Mouse (Mus musculus): Measurements from ENCODE around the gene Olfr1278. TPM values are rescaled to one million over a fixed set of nuclear protein-coding genes. Genes with fewer than 3 reads are reported as not detected.
"Not testable (repeated sequence)": the region's sequence is repeated elsewhere in the genome, so short reads cannot be mapped to it uniquely, and the experiment has no call there.

The Olfr1278 gene
- polyA plus RNA-seq (2012; rRNA removed) = not detected in 2 replicates

DNA sequence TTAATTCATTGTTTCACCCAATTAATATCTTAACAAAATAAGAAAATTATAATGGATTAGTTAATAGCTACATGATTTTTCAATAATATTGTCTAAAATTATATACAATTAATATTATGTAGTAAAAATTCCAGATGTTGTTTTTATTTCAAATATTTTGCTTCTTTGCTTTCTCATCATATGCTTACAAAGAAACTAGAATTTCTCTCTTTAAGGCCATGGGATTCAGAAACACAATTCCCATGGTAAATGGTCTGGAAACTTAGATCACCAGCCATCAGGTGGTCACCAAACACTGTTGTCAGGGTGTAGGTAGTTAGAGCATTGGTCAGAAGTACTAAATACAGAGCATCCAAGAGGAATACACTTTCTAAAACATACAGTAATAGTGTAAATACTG is at the start of gene Olfr1278:
Gene Olfr1278 (plus strand): TSS at position 301 of the 400 bp plus-strand sequence.
- Histone ChIP-seq H3K4me1 (ENCODE audit: control insufficient read depth, insufficient read depth, low read length) (no peaks in the 10 kb centered on the region), H3K4me3 (ENCODE audit: control insufficient read depth, low read depth, low read length) (no peak within 1 kb of the TSS), H3K27me3 (ENCODE audit: control insufficient read depth, insufficient read depth, low read length) (no peaks in the 10 kb centered on the region), H3K27ac (ENCODE audit: control insufficient read depth, insufficient read depth, low read depth, low read length) (no peak within 1 kb of the TSS), H3K36me3 (ENCODE audit: control insufficient read depth, insufficient read depth, low read length) (no peaks in the 10 kb centered on the region)
- TF ChIP-seq POLR2A (IDR thresholded peaks at IDR 0.05; ENCODE audit: control insufficient read depth, low read depth, low read length) (no peak), CTCF (IDR thresholded peaks at IDR 0.05; ENCODE audit: control insufficient read depth, insufficient read depth, insufficient replicate concordance, low read depth, low read length) (no peak)

- H3K27ac ChIP-seq (ENCODE audit: control insufficient read depth, insufficient read depth, low read depth, low read length) = no peak within 1 kb of the TSS
- H3K4me1 ChIP-seq (ENCODE audit: control insufficient read depth, insufficient read depth, low read length) = no peaks in the 10 kb centered on the region
- H3K27me3 ChIP-seq (ENCODE audit: control insufficient read depth, insufficient read depth, low read length) = no peaks in the 10 kb centered on the region
- H3K36me3 ChIP-seq (ENCODE audit: control insufficient read depth, insufficient read depth, low read length) = no peaks in the 10 kb centered on the region
- no peak for TF ChIP-seq CTCF (IDR thresholded peaks at IDR 0.05; ENCODE audit: control insufficient read depth, insufficient read depth, insufficient replicate concordance, low read depth, low read length)
- TF ChIP-seq POLR2A (IDR thresholded peaks at IDR 0.05; ENCODE audit: control insufficient read depth, low read depth, low read length) = no peak
- H3K4me3 ChIP-seq (ENCODE audit: control insufficient read depth, low read depth, low read length) = no peak within 1 kb of the TSS
Observed at GRCm38 (mm10) chr2:111254216-111254615, 35.7 kb upstream of the Olfr1278 start, which contains the start of gene Olfr1276. Gene Olfr1276, plus strand, starts transcription at chr2:111254516.

GRCm38 (mm10) chr2:111274006-111274405 is 15.9 kb upstream of the Olfr1278 start, which contains the start of gene Olfr1277:
Gene Olfr1277, minus strand, starts transcription at chr2:111274106.
- Histone ChIP-seq H3K36me3 (ENCODE audit: control insufficient read depth, insufficient read depth, low read length) (no peaks in the 10 kb centered on the region), H3K4me3 (ENCODE audit: control insufficient read depth, low read depth, low read length) (no peak within 1 kb of the TSS), H3K4me1 (ENCODE audit: control insufficient read depth, insufficient read depth, low read length) (no peaks in the 10 kb centered on the region), H3K27me3 (ENCODE audit: control insufficient read depth, insufficient read depth, low read length) (no peaks in the 10 kb centered on the region), H3K27ac (ENCODE audit: control insufficient read depth, insufficient read depth, low read depth, low read length) (no peak within 1 kb of the TSS)
- TF ChIP-seq CTCF (IDR thresholded peaks at IDR 0.05; ENCODE audit: control insufficient read depth, insufficient read depth, insufficient replicate concordance, low read depth, low read length) (no peak), POLR2A (IDR thresholded peaks at IDR 0.05; ENCODE audit: control insufficient read depth, low read depth, low read length) (no peak)

DNA sequence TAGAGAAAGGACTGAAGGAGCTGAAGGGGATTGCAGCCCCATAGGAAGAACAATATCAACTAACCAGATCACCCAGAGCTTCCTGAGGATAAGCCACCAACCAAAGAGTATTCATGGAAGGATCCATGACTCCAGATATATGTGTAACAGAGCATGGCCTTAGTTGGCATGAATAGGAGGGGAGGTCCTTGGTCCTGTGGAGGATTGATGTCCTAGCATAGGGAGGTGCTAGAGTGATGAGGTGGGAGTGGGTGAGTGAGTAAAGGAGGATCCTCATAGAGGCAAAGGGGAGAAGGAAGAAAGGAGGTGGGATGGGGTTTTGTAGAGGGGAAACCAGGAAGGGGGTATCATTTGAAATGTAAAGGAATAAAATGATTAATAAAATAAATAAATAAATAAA is 8.6 kb downstream of the Olfr1278 start:
- H3K4me1 ChIP-seq (ENCODE audit: control insufficient read depth, insufficient read depth, low read length) = no peaks in the 10 kb centered on the region
- H3K27me3 ChIP-seq (ENCODE audit: control insufficient read depth, insufficient read depth, low read length) = no peaks in the 10 kb centered on the region
- H3K36me3 ChIP-seq (ENCODE audit: control insufficient read depth, insufficient read depth, low read length) = no peaks in the 10 kb centered on the region
- TF ChIP-seq POLR2A (IDR thresholded peaks at IDR 0.05; ENCODE audit: control insufficient read depth, low read depth, low read length) = no peak
- TF ChIP-seq CTCF (IDR thresholded peaks at IDR 0.05; ENCODE audit: control insufficient read depth, insufficient read depth, insufficient replicate concordance, low read depth, low read length) = no peak
- no peak overlapping the region for H3K27ac ChIP-seq (ENCODE audit: control insufficient read depth, insufficient read depth, low read depth, low read length)
- H3K4me3 ChIP-seq (ENCODE audit: control insufficient read depth, low read depth, low read length) = no peak overlapping the region

DNA sequence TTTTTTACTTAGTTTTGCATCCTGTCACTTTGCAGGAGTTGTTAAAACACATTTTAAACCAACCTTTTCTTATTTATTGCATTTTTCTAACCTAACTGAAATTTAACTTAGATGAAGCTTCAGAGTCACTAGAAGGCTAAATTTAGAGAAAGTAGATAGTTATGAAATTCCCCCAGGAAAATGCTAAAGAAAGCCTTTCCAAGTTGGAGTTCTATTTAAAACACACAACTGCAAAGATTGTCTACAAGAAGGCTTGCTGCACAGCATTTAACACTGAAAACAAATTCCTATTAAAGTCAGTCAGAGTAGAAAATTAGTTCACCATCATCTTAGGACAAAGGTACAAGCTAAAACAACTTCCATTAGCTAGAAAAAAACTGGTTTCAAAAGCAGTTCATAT is 10.4 kb downstream of the Olfr1278 start, which contains the start of gene Olfr1279:
Gene Olfr1279 (plus strand): TSS at position 262 of the 400 bp plus-strand sequence.
- Histone ChIP-seq H3K27me3 (ENCODE audit: control insufficient read depth, insufficient read depth, low read length) (no peaks in the 10 kb centered on the region), H3K36me3 (ENCODE audit: control insufficient read depth, insufficient read depth, low read length) (no peaks in the 10 kb centered on the region), H3K27ac (ENCODE audit: control insufficient read depth, insufficient read depth, low read depth, low read length) (no peak within 1 kb of the TSS), H3K4me3 (ENCODE audit: control insufficient read depth, low read depth, low read length) (no peak within 1 kb of the TSS), H3K4me1 (ENCODE audit: control insufficient read depth, insufficient read depth, low read length) (no peaks in the 10 kb centered on the region)
- TF ChIP-seq CTCF (IDR thresholded peaks at IDR 0.05; ENCODE audit: control insufficient read depth, insufficient read depth, insufficient replicate concordance, low read depth, low read length) = no peak
- TF ChIP-seq POLR2A (IDR thresholded peaks at IDR 0.05; ENCODE audit: control insufficient read depth, low read depth, low read length) = no peak

- H3K4me3 ChIP-seq (ENCODE audit: control insufficient read depth, low read depth, low read length) = no peak within 1 kb of the TSS
- H3K4me1 ChIP-seq (ENCODE audit: control insufficient read depth, insufficient read depth, low read length) = no peaks in the 10 kb centered on the region
- H3K27me3 ChIP-seq (ENCODE audit: control insufficient read depth, insufficient read depth, low read length) = no peaks in the 10 kb centered on the region
- H3K27ac ChIP-seq (ENCODE audit: control insufficient read depth, insufficient read depth, low read depth, low read length) = no peak within 1 kb of the TSS
- H3K36me3 ChIP-seq (ENCODE audit: control insufficient read depth, insufficient read depth, low read length) = no peaks in the 10 kb centered on the region
- TF ChIP-seq CTCF (IDR thresholded peaks at IDR 0.05; ENCODE audit: control insufficient read depth, insufficient read depth, insufficient replicate concordance, low read depth, low read length) = no peak
- no peak for TF ChIP-seq POLR2A (IDR thresholded peaks at IDR 0.05; ENCODE audit: control insufficient read depth, low read depth, low read length)
Observed at GRCm38 (mm10) chr2:111313717-111314116, 23.8 kb downstream of the Olfr1278 start, which contains the start of gene Olfr1280. Gene Olfr1280, plus strand, starts transcription at chr2:111314017.

GRCm38 (mm10) chr2:111326220-111326619 is 36.3 kb downstream of the Olfr1278 start, which contains the start of gene Olfr1281:
Gene Olfr1281, plus strand, starts transcription at chr2:111326520.
- TF ChIP-seq CTCF (IDR thresholded peaks at IDR 0.05; ENCODE audit: control insufficient read depth, insufficient read depth, insufficient replicate concordance, low read depth, low read length) (no peak), POLR2A (IDR thresholded peaks at IDR 0.05; ENCODE audit: control insufficient read depth, low read depth, low read length) (no peak)
- Histone ChIP-seq H3K36me3 (ENCODE audit: control insufficient read depth, insufficient read depth, low read length) (no peaks in the 10 kb centered on the region), H3K4me3 (ENCODE audit: control insufficient read depth, low read depth, low read length) (no peak within 1 kb of the TSS), H3K27ac (ENCODE audit: control insufficient read depth, insufficient read depth, low read depth, low read length) (no peak within 1 kb of the TSS), H3K27me3 (ENCODE audit: control insufficient read depth, insufficient read depth, low read length) (no peaks in the 10 kb centered on the region), H3K4me1 (ENCODE audit: control insufficient read depth, insufficient read depth, low read length) (no peaks in the 10 kb centered on the region)

DNA sequence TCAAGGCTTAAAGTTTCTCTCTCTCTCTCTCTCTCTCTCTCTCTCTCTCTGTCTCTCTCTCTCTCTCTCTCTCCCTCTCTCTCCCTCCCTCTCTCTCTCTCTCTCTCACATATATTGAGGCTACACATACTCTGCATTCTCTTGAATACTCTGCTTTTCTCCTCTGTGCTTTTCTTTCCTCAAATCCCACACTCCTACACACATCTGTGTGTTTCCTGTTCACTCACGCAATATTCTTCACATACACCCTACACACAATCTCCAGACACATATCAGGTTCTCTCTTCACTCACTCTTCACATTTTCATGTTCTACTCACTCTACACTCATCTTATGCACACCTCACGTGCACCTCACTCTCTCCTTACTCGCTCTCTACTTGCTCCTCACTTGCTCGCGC is 43.8 kb downstream of the Olfr1278 start:
- not testable (repeated sequence) for H3K27ac ChIP-seq (ENCODE audit: control insufficient read depth, insufficient read depth, low read depth, low read length); H3K4me3 ChIP-seq (ENCODE audit: control insufficient read depth, low read depth, low read length); H3K4me1 ChIP-seq (ENCODE audit: control insufficient read depth, insufficient read depth, low read length); H3K36me3 ChIP-seq (ENCODE audit: control insufficient read depth, insufficient read depth, low read length); H3K27me3 ChIP-seq (ENCODE audit: control insufficient read depth, insufficient read depth, low read length)

All from testis, adult 2 months (tissue).